Mouse (Mus musculus): ENCODE results near the gene Pdha2. TPM values are rescaled to one million over a fixed set of nuclear protein-coding genes. Genes with fewer than 3 reads are reported as not detected.

The Pdha2 gene
- total RNA-seq (2021): not detected
- long read RNA-seq, experiment 1: 0 reads
- long read RNA-seq, experiment 2: 0 reads

GRCm38 (mm10) chr3:141212255-141212654 lies at the start of gene Pdha2:
Gene Pdha2 (minus strand): TSS chr3:141212355.
- Histone ChIP-seq H3K4me3 (no peak within 1 kb of the TSS), H3K27ac (no peak within 1 kb of the TSS)
- no peak for DNase-seq (ENCODE audit: low spot score in 2 of 2)
- no peak for TF ChIP-seq CTCF (conservative IDR thresholded peaks at IDR 0.05)

DNA sequence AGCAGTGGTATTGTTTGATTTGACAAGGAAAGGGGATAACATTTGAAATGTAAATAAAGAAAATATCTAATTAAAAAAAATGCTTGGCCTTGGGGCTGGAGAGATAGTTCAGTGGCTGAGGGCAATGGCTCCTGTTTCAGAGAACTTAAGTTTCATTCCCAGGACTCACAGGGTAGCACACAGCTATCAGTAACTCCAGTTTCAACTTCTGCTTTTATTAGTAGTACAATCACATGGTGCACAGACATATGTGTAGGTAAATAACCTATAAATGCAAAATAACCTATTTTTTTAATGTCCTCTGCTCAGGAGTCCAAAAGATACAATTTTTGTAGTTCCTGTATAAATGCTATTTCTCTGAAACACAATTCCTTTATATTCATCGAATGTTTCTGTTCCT lies 48.4 kb upstream of the Pdha2 start:
- TF ChIP-seq CTCF (conservative IDR thresholded peaks at IDR 0.05): no peak
- Histone ChIP-seq H3K27ac (no peak overlapping the region), H3K4me3 (no peak overlapping the region)
- no peak for DNase-seq (ENCODE audit: low spot score in 2 of 2)

GRCm38 (mm10) chr3:141251440-141251839 lies 39.3 kb upstream of the Pdha2 start:
- DNase-seq (ENCODE audit: low spot score in 2 of 2): peak; percentile 54 to 58
- Histone ChIP-seq H3K4me3 (no peak overlapping the region), H3K27ac (no peak overlapping the region)
- TF ChIP-seq CTCF (conservative IDR thresholded peaks at IDR 0.05): no peak

DNA sequence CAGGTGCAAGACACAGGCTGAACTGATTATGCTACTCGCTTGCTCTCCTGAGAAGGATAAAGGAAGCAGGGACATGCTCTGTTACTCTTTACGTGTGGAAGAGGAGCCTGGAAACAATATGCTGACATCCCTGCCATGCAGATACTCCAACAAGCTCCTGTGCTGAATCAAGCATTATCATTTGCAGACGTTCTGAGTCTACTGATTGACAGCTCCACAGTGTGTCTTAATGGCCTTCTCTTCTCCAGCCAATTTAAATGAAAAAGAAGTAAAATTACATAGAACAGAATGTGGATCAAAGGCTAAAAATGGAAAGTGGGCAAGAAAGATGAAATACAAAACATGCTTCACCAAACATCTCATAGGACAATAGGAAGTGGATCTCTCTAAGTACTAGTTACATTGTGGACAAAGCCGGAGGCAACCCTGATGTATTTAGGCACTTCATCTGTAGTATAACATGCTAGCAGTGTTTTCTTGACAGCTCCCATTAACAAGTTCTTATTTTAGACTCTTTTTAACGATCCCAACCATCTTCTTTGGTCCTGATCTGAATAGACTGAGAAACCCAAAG lies 32.7 kb upstream of the Pdha2 start:
- no peak overlapping the region for H3K27ac ChIP-seq
- no peak for DNase-seq (ENCODE audit: low spot score in 2 of 2)
- no peak for TF ChIP-seq CTCF (conservative IDR thresholded peaks at IDR 0.05)
- H3K4me3 ChIP-seq: no peak overlapping the region

- H3K4me3 ChIP-seq: no peak overlapping the region
- no peak overlapping the region for H3K27ac ChIP-seq
- DNase-seq (ENCODE audit: low spot score in 2 of 2): no peak
- TF ChIP-seq CTCF (conservative IDR thresholded peaks at IDR 0.05): no peak
These were observed 25.9 kb upstream of the Pdha2 start for GRCm38 (mm10) chr3:141238071-141238470.

DNA sequence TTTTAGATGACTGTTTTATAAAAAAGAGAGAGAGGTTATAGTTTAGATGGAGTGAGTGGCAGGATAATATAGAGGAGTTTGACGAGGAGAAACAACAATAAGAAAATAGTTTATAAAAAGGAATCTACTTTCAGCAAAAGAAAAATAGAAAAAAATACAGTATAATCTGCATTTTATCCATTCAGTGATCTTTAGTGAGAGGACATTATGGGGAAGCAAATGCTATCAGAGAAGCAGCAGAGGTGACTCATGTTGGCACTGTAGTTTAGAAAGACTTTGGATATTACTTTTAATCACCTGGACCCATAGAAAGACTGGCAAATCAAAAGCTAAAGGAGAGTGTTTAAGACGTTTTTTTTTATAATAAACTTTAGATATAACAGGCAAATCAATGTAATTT lies 17.0 kb upstream of the Pdha2 start:
- DNase-seq (ENCODE audit: low spot score in 2 of 2): no peak
- Histone ChIP-seq H3K4me3 (no peak overlapping the region), H3K27ac (no peak overlapping the region)
- TF ChIP-seq CTCF (conservative IDR thresholded peaks at IDR 0.05): no peak

DNA sequence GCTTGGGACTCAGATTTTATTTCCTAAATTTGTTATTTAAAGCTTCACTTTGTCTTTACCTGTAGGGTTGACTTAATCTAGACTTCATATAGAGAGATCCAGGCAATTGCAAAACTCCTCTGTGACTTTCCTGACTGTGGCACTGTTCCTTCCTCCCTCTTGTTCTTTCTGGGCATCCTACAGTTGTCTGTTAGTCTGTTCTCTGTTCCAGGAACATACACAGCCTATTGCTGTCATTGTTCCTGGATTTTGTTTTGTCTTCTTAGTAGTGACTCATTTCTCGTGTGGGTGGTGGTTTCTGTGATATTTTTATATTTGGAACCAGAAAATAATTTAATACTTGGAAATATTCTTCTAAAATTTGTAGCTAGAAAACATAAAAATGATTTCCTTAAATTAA lies 10.2 kb upstream of the Pdha2 start:
- no peak overlapping the region for H3K4me3 ChIP-seq
- no peak for TF ChIP-seq CTCF (conservative IDR thresholded peaks at IDR 0.05)
- peak overlapping the region; percentile 39; the same call in 1 of the 2 replicates for H3K27ac ChIP-seq
- DNase-seq (ENCODE audit: low spot score in 2 of 2): peak; percentile 20 to 30

DNA sequence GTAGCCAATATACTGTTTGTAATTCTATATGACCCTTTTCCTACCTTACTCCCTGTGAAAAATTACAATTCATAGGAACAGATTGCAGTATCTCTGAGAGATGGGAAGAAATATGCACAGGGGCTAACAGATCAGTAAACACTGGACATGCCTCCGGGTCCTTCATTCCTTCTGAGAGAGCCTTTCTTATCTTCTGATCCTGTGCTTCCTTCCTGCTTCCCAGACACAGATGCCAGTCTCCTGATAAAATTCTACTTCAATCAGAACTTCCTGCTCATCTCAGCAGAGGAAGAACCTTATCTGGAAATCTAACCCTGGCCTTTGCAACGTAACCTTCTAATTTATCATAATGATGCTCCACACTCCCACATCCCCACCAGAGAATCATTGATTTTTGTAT lies 6.4 kb upstream of the Pdha2 start:
- no peak for TF ChIP-seq CTCF (conservative IDR thresholded peaks at IDR 0.05)
- no peak for DNase-seq (ENCODE audit: low spot score in 2 of 2)
- Histone ChIP-seq H3K4me3 (no peak overlapping the region), H3K27ac (no peak overlapping the region)

- peak; percentile 40 for TF ChIP-seq CTCF (conservative IDR thresholded peaks at IDR 0.05)
- no peak for DNase-seq (ENCODE audit: low spot score in 2 of 2)
- no peak overlapping the region for H3K27ac ChIP-seq
- no peak overlapping the region for H3K4me3 ChIP-seq
These were observed 4.8 kb upstream of the Pdha2 start for GRCm38 (mm10) chr3:141216999-141217398.

DNA sequence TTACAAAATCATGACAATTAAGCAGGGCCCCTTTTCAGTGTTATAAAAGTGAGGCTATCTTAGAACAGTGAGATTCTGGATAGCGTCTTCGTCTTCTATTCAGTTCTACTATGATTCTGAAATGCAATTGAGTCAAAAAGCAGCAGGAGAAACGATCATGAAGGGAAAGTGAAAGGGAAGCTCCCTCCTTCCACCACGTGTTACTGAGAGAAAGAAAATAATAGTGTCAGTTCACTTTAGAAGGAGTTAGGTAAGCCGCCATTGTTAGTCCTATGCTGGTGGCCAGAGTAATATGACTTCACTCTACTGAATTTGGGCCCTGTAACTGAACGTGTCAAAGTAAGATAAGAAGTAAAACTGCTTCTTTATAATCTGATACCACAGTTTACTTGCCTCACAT lies 4.1 kb upstream of the Pdha2 start:
- no peak overlapping the region for H3K4me3 ChIP-seq
- no peak for DNase-seq (ENCODE audit: low spot score in 2 of 2)
- no peak for TF ChIP-seq CTCF (conservative IDR thresholded peaks at IDR 0.05)
- no peak overlapping the region for H3K27ac ChIP-seq

DNA sequence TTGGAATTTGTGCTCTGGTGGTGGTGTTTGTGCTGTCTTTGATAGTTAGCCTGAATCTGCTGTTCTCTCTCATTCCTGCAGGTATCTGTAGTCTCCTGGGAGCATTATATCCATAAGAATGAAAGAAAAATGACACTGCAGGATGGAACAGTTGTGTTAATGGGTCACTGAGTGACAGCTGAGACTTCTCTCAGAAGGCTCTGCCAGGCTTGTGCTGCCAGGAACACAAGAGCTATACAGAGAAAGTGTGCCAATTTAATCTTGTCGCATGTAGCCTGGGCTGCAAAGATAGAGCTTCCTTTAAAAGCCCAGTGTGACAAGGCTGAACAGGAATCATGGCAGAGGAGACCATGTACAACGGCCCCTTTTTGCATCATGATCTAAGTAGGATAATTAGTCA lies 2.6 kb upstream of the Pdha2 start:
- DNase-seq (ENCODE audit: low spot score in 2 of 2): no peak
- TF ChIP-seq CTCF (conservative IDR thresholded peaks at IDR 0.05): no peak
- H3K27ac ChIP-seq: no peak overlapping the region
- no peak overlapping the region for H3K4me3 ChIP-seq

DNA sequence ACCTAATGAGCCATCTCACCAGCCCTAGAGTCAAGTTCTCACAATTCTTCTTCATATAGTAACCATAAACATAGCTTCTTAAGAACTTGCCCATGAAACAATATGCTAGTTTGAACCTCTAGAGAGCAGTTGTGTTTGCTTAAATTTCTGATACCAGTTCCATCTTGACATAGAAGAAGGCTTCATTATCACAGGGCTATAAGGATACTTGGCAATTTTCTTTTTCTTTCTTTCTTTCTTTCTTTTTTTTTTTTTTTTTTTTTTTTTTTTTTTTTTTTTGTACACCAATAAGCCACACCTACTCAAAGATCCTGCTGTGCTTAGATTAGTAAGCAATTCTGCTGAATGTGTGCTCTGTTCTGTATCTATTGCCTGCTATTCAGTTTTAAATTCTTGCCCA lies 2.0 kb upstream of the Pdha2 start:
- no peak overlapping the region for H3K27ac ChIP-seq
- H3K4me3 ChIP-seq: no peak overlapping the region
- no peak for TF ChIP-seq CTCF (conservative IDR thresholded peaks at IDR 0.05)
- no peak for DNase-seq (ENCODE audit: low spot score in 2 of 2)

DNA sequence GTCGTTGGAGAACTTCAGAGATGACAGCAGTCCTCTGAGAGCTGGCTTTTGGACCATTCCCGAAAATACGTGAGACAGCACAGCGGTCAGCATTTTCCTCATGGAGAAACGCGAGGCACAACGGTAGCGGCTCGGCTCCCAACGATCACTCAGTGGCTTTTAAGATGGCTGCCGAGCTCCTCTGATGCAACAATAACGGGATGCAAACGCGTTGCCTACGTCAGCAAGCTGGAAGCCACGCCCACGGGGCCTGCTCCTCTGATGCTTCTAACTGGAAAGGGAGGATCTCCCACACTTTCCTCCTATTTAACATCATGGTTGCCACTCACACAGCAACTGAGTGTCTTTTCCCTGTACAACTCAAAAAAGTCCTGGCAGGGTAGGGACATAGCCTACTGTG lies 511 bp downstream of the Pdha2 start:
- DNase-seq (ENCODE audit: low spot score in 2 of 2): no peak
- TF ChIP-seq CTCF (conservative IDR thresholded peaks at IDR 0.05): no peak
- Histone ChIP-seq H3K4me3 (no peak overlapping the region), H3K27ac (no peak overlapping the region)

DNA sequence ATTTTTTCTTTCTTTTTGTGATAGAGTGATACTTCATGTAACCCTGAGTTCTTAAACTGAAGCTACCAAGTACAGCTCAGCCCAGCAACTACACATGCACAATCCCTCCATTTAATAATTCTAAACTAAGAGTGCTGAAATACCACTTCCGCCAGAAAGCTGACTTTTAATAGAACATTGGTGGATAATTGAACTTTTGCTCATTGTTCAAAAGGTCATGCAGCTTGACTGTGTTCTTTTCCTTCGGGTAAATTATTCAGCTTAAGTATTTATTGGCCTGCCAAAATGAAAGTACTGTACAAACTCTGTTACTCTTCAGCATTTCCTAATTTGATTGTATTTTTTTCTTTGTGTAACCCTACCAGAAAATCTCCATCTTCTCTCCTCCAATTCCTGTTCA lies 10.4 kb downstream of the Pdha2 start:
- DNase-seq (ENCODE audit: low spot score in 2 of 2): no peak
- Histone ChIP-seq H3K27ac (no peak overlapping the region), H3K4me3 (no peak overlapping the region)
- TF ChIP-seq CTCF (conservative IDR thresholded peaks at IDR 0.05): no peak

Measured in layer of hippocampus, adult 2 months (tissue).